Mouse (Mus musculus): ENCODE results near the gene Gm10840.

DNA sequence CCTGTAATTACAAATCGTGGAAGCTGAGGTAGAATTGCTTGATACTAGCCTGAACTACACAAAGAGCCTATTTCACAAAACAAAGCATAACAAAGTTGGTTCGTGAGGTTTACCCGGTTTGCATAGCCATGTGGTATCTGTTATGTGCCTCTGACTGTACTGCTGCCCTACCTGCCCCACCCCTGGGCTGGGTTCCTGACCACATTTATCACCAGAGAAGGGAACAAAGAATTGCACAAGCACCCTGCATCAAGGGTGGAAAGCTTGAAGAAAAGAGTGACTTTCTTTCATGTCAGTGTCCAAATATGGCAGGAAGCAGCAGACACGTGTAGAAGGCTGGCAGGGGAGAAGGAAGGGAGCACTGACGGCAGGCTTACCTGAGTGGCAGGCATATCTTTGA is 6.8 kb downstream of the Gm10840 start:
- TF ChIP-seq POLR2A (IDR thresholded peaks at IDR 0.05; ENCODE audit: extremely low read depth, insufficient read depth, low read length): no peak
- TF ChIP-seq CTCF (IDR thresholded peaks at IDR 0.05; ENCODE audit: low read depth, low read length): no peak

Data from liver, adult 2 months (tissue).